Mouse (Mus musculus): ENCODE data around the gene Nek5.

Nek5 gene

GRCm38 (mm10) chr8:22089226-22089625 is 35.6 kb downstream of the Nek5 start:
- DNase-seq (ENCODE audit: low read depth), result no peak

DNA sequence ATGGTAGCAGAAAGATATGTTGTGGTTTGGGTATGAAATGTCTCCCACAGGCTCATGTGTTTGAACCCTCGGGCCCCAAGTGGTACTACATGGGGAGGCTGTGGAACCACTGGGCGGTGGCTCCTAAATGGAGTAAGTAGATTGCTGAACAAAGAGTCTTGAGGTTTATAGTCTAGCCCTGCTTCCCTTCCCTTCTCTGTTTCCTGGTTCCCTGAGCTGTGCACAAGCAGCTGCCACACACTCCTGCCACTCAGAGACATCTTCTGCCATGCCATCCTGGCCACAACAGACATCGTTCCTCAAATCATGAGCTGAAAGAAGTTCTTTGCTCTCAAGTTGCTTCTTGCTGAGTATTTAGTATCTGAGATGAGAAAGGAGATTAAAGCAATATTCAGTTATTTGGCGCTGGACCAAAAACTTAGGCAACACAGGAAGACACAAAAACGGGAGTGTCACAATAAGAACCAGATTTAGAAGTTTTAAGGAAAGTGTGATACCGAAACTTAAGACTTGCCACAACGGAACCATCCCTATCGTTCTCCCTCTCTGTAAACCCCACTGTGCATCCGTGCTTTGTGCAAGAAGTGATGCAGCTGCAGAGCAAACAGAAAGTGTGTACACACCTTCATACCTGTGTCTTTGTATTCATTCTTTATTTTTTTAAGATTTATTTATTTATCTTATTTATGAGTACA is 45.4 kb downstream of the Nek5 start:
- no peak for DNase-seq (ENCODE audit: low read depth)

DNA sequence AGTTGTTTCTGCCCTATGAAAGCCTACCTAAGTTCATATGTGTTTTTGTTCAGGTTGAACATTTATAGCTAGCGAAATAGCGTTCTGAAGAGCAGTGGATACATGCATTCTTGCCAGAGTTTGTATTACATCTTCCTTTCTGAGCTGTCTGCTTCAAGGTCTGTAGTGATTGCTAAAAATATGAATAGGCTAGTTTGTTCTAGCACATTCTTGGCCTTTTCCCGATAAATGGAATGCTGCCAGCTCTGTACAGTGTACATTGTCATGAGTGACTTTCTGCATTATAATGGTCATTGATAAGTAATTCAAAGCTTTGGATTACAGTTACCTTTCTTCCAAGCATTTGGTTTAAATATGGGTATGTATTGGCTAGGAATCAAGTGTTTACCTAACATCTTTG is 63.7 kb downstream of the Nek5 start:
- no peak for DNase-seq (ENCODE audit: low read depth)

- DNase-seq (ENCODE audit: low read depth), result peak; percentile 89
Measured at GRCm38 (mm10) chr8:22060446-22060889, 64.4 kb downstream of the Nek5 start, which contains the start of gene Alg11. Alg11 (plus strand) TSS chr8:22060721.

- DNase-seq (ENCODE audit: low read depth), result no peak
Measured at GRCm38 (mm10) chr8:22059821-22060445, 64.9 kb downstream of the Nek5 start, which contains the start of gene Atp7b. Atp7b (minus strand) TSS chr8:22060305.

DNA sequence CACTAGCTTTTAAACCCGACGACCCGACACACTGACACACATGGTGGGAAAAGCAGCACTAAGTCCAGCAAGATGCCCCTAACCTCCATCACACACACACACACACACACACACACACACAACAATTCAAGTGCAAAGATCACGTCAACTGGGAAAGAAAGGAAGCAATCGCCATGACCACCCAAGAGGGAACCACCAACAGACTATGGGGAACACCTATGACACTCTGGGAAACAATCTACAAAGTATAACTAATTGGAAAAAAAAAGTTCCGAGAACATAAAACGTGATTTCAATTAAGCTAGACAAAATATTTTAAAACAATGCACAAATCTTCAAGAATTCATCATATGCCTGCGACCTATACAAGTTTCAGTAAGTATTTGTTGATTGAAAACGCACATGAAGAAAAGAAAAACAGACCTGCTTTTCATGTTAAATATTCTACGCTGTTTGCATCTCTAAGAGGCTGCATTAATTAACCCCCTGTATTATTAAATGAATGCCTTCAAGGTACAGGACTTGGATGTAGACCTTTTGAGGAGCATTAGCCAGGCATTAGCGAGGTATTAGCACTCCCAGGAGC is 65.6 kb downstream of the Nek5 start:
- no peak for DNase-seq (ENCODE audit: low read depth)

DNA sequence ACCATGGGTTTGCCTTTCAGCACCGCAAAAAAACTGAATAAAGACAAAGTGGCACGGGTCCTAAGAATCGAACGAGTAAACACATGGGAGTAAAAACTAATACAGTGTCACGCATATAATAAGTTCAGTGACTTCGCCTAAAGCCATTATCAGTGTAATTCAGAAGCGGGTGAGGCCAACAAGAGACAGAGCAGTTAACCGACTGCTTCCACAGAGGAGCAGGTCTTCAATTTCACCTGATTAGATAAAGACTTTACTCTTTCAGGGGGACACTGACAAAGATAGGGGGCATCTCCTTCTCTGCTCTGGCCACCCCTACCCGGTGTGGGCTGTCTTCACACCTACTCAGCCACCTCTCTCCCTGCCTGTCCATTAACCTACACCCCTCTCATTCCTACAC is 66.5 kb downstream of the Nek5 start:
- DNase-seq (ENCODE audit: low read depth), result no peak

DNA sequence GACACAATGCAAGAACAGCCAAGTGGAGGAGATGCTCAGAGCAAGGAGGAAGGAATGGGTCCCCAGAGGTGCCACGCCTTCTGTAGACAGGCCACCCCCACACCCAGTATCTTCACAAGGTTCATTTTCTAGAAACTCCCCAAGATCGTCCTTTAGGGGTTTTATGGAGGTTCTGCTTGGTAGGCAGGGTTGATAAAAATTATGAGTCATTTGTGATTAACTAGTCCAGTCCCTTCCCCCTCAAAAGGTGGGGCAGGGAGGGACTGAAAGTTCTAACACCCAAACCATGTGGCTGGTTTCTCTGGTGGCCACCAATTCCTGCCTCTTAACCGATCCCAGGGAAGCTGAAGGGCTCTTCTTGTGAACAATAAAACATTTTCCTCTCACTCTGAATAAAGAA is 68.0 kb downstream of the Nek5 start:
- DNase-seq (ENCODE audit: low read depth), result no peak

- DNase-seq (ENCODE audit: low read depth), result no peak
Measured at GRCm38 (mm10) chr8:22055492-22055877, 69.4 kb downstream of the Nek5 start.

- no peak for DNase-seq (ENCODE audit: low read depth)
Measured at GRCm38 (mm10) chr8:22054674-22055491, 70.0 kb downstream of the Nek5 start.

DNA sequence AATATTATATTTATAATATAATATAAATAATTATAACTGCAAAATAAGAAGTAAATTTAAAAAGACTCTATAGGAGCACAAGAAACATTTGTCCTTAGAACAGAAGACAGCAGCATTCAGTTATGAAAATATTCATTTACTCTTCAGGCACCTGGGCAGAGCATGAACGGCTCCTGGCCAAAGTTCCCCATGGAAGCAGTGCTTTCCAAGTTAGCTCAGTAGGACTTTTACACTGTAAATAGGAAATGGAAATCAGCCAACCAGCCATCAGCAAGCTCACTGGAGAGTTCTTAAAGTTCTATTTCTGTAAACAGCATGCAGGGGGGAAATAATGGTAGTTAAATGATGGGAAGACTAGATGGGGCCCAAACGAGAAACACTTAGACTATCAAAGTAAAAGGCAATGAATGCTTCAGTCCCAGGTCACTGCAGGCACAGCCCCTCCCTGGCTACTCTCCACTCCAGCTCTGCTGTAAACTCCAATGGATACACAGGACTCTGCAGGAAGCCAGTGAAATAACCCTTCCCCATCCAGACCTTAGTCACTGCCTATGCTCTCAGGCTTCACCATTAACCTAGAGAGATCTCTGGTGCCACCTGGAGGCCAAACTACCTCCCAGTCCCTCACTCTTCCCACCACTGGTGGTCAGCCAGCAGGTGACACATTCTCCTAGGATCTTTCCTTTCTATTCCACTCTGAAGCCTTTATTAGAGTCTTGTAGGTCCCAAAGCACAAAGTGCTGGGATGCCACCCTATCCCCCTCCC is 77.0 kb downstream of the Nek5 start:
- no peak for DNase-seq (ENCODE audit: low read depth)

DNA sequence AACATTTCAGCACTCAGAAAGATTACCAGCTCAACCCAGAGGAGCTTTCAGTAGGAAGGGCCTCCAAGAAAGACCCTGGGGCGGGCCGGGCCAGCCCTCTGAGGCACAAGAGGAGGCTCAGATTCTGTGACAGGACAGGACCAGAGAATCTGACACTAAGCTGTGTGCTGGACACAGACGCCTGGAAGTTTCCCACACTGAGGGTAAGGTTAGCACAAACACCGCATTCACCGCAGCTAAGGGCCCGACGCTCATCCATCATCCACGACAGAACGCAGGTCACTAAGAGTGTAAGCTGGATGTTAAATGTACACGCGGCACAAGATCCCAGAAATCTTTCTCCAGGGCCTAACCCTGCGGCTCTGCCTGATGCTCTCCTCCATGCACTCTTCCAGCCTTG is 81.1 kb downstream of the Nek5 start:
- no peak for DNase-seq (ENCODE audit: low read depth)

DNA sequence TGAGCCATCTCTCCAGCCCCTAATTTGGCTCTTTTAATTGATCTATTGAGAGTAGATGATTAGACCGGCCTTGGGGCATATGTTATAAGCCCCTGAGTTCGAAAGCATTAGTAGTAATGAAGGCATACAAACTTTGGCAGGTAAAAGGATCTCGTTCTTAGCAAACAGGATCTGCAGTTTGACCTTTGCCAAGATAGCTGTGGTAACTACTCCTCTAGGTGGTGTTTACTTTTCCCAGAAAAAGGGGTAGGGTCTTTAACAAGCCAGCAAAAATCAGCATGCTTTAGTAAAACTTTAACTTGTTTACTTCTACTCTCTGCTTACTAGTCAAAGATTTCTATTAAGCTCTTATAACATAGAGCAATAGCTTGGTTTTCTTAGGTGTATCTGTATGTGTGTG is 82.3 kb downstream of the Nek5 start:
- DNase-seq (ENCODE audit: low read depth), result no peak

DNA sequence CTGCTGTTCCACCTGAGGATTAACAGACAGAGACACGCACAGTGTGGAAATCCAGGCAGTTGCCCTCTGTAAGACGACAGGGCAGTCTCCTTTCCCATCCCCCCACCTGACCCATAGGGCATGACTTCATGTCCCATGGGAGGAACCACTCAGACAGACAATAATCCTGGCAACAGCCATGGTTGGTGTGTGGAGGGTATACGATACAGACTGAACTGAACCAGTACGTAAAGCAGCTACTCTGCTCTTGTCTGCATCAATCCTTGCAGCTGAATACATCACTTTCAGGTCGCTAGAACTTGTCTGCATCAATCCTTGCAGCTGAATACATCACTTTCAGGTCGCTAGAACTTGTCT is 84.7 kb downstream of the Nek5 start:
- no peak for DNase-seq (ENCODE audit: low read depth)

DNA sequence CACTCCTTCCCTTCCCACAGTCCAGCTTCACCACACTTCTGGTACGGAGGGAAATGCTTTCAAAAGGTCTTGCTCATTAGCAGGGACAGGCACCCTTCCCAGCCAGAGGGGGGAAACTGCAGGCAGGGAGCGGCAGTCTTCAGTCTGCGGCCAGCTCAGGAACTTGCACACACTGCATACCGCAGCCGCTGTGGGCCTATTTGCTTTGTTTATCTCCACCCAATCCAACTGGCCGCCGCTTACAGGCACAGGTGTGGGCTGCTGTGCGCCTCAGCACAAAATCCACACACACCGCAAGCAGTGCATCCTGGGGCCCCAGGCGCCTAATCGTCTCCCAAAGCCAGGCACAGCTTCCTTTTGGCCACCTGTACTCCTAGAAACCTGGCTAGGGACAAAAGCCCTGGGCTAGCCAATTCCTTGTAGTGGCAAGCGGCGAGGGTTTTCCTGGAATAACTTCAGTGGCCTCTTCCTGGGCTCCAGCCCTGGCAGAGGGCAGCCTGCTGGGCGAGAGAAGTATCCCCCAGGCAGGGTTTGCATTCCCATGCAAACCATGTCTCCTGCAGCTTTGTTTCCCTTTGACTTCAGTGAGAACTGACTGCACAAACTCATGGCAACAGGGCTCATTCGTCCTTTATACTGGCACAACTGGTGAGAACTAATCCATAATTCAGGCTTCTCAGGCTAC is 85.2 kb downstream of the Nek5 start:
- no peak for DNase-seq (ENCODE audit: low read depth)

DNA sequence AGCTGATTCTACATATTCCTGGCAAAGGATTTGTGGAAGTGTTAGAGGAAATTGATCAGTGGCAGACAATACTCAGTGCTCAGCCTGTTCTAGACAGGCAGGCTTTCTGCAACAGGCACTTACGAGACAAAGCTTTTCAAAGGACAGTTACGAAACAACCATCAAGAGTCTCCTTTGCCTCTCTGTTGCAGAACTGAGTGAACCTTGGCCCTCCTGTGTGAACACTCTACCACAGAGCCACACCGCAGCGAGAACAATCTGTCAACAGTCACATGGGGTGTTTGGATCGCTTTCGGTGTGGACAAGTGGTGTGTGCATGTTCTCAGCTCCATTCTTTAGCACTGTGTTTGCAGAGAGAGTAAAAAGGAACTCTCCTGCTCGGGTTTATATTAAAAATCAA is 87.8 kb downstream of the Nek5 start:
- DNase-seq (ENCODE audit: low read depth), result no peak

DNA sequence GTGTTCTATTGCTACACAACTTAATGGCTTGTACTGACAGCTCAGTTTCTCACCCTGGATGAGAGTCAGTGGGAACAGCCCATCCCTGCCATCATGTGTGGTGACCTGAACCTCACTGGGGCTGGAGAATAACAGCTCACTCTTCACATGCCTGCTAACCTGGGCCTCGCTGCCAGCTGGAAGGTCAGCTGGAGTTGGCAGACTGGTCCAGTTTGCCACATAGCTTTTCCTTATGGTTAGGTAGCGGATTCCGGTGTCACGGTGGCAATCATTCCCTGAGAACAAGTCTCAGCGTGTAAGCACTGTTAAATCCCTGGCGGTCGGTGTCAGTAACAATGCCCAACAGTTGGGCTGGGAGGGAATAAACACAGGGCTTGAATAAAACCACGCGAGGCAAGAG is 88.7 kb downstream of the Nek5 start:
- no peak for DNase-seq (ENCODE audit: low read depth)

- no peak for DNase-seq (ENCODE audit: low read depth)
Measured at GRCm38 (mm10) chr8:22030990-22031389, 93.9 kb downstream of the Nek5 start.

DNA sequence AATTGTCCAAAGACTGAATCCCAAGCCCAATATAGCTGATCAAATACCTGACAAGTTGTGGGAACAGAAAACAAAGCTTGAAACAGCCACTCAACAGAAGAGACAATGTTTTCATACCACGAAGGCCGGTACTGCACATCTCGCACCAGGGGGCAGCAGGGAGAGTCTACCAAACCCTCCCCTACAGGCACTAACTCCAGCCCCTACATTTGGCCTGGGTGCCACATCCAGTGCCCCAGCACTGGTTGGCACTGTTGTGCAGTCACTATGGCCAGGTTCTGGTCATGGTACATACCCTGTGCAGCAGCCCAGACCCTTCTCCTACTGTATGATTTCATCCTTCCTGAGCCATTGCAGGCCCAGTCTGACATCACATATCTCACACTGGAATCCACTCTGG is 95.9 kb downstream of the Nek5 start:
- DNase-seq (ENCODE audit: low read depth), result no peak

DNA sequence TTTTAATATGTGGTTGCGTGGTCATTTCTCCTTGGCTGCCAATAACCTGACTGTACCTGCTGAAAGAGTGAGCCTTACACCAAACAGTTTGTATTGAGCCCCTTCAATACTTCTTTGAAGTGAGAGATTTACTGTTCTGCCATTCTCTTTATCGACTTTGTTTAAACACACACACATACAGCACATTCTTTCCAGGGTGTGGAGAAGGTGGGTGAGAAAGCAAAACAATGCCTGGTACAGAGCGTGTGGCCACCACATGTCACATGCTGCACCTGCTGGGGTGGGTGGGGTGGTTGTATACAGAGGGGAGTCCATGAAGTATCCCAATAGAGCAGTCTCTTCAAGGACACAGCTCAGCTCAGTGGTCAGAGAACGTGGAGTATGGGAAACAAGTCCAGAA is 99.6 kb downstream of the Nek5 start:
- DNase-seq (ENCODE audit: low read depth), result no peak
